Mouse (Mus musculus): ENCODE results near the gene Cenpt. TPM values are rescaled to one million over a fixed set of nuclear protein-coding genes. Genes with fewer than 3 reads are reported as not detected.

Cenpt gene
- polyA plus RNA-seq (2015; fragmentation: Nextera tagmentation; extraction: Ambion mirVana): 8.5 and 9.3 TPM in 2 replicates

GRCm38 (mm10) chr8:105853178-105853577 lies at the start of gene Cenpt:
Gene Cenpt (minus strand): TSS chr8:105853278.
- H3K27me3 ChIP-seq (replicated peaks; ENCODE audit: control insufficient read depth, insufficient read depth, low read length): no peaks in the 10 kb centered on the region
- H3K9ac ChIP-seq (ENCODE audit: low read depth, low read length): no peak within 1 kb of the TSS
- no peak for TF ChIP-seq CTCF (IDR thresholded peaks at IDR 0.05; ENCODE audit: low read depth)
- peaks cover 5% of the 10 kb centered on the region for H3K4me1 ChIP-seq (replicated peaks; ENCODE audit: control insufficient read depth, insufficient read depth, low read length)
- peak within 1 kb of the TSS; percentile 86; the same call in 1 of the 2 replicates for H3K4me2 ChIP-seq (replicated peaks; ENCODE audit: low read depth)
- H3K36me3 ChIP-seq (ENCODE audit: control insufficient read depth, insufficient read depth): peaks cover 10% of the 10 kb centered on the region
- H3K27ac ChIP-seq (ENCODE audit: low read depth, low read length): no peak within 1 kb of the TSS
- H3K9me3 ChIP-seq (ENCODE audit: control insufficient read depth): no peaks in the 10 kb centered on the region
- no peak for ATAC-seq
- H3K4me3 ChIP-seq (ENCODE audit: low read depth, low read length): no peak within 1 kb of the TSS; the same call in 1 of the 2 replicates
- 91% methylated on average over 3 of the region's 3 CpGs for WGBS

GRCm38 (mm10) chr8:105900941-105901616 lies 48.0 kb upstream of the Cenpt start:
- WGBS: 23% methylated on average over 16 of the region's 16 CpGs
- TF ChIP-seq CTCF (IDR thresholded peaks at IDR 0.05; ENCODE audit: low read depth): no peak
- Histone ChIP-seq H3K36me3 (ENCODE audit: control insufficient read depth, insufficient read depth) (no peaks in the 10 kb centered on the region), H3K27me3 (replicated peaks; ENCODE audit: control insufficient read depth, insufficient read depth, low read length) (no peaks in the 10 kb centered on the region), H3K9me3 (ENCODE audit: control insufficient read depth) (no peaks in the 10 kb centered on the region), H3K4me2 (replicated peaks; ENCODE audit: low read depth) (peak overlapping the region; percentile 84), H3K9ac (ENCODE audit: low read depth, low read length) (peak overlapping the region; percentile 98), H3K4me1 (replicated peaks; ENCODE audit: control insufficient read depth, insufficient read depth, low read length) (no peaks in the 10 kb centered on the region), H3K4me3 (ENCODE audit: low read depth, low read length) (peak overlapping the region; percentile 98), H3K27ac (ENCODE audit: low read depth, low read length) (peak overlapping the region; percentile 93)
- ATAC-seq: no peak

- Histone ChIP-seq H3K36me3 (ENCODE audit: control insufficient read depth, insufficient read depth) (no peaks in the 10 kb centered on the region), H3K4me3 (ENCODE audit: low read depth, low read length) (peak within 1 kb of the TSS; percentile 98), H3K27me3 (replicated peaks; ENCODE audit: control insufficient read depth, insufficient read depth, low read length) (no peaks in the 10 kb centered on the region), H3K9ac (ENCODE audit: low read depth, low read length) (peak within 1 kb of the TSS; percentile 98), H3K27ac (ENCODE audit: low read depth, low read length) (peak within 1 kb of the TSS; percentile 93), H3K4me2 (replicated peaks; ENCODE audit: low read depth) (peak within 1 kb of the TSS; percentile 84), H3K9me3 (ENCODE audit: control insufficient read depth) (no peaks in the 10 kb centered on the region), H3K4me1 (replicated peaks; ENCODE audit: control insufficient read depth, insufficient read depth, low read length) (no peaks in the 10 kb centered on the region)
- peak; percentile 94 for ATAC-seq
- under 1% methylated on average over 67 of the region's 68 CpGs for WGBS
- TF ChIP-seq CTCF (IDR thresholded peaks at IDR 0.05; ENCODE audit: low read depth): peak; percentile 21; the same call in 1 of the 2 replicates
These were observed 47.3 kb upstream of the Cenpt start, which contains the start of gene Pskh1 for GRCm38 (mm10) chr8:105900180-105900940. Gene Pskh1 (plus strand): TSS chr8:105900441.

GRCm38 (mm10) chr8:105897801-105898480 lies 44.9 kb upstream of the Cenpt start:
- no peak overlapping the region for H3K27ac ChIP-seq (ENCODE audit: low read depth, low read length)
- ATAC-seq: no peak
- no peak overlapping the region for H3K9ac ChIP-seq (ENCODE audit: low read depth, low read length)
- no peaks in the 10 kb centered on the region for H3K9me3 ChIP-seq (ENCODE audit: control insufficient read depth)
- H3K36me3 ChIP-seq (ENCODE audit: control insufficient read depth, insufficient read depth): peaks cover 1% of the 10 kb centered on the region; the same call in 1 of the 2 replicates
- no peaks in the 10 kb centered on the region for H3K4me1 ChIP-seq (replicated peaks; ENCODE audit: control insufficient read depth, insufficient read depth, low read length)
- H3K4me2 ChIP-seq (replicated peaks; ENCODE audit: low read depth): no peak overlapping the region
- no peaks in the 10 kb centered on the region for H3K27me3 ChIP-seq (replicated peaks; ENCODE audit: control insufficient read depth, insufficient read depth, low read length)
- 68% methylated on average over 9 of the region's 9 CpGs for WGBS
- no peak for TF ChIP-seq CTCF (IDR thresholded peaks at IDR 0.05; ENCODE audit: low read depth)
- no peak overlapping the region for H3K4me3 ChIP-seq (ENCODE audit: low read depth, low read length)

GRCm38 (mm10) chr8:105893339-105893738 lies 40.3 kb upstream of the Cenpt start, which contains the start of gene Nrn1l:
Gene Nrn1l (plus strand): TSS chr8:105893567.
- Histone ChIP-seq H3K4me3 (ENCODE audit: low read depth, low read length) (no peak within 1 kb of the TSS), H3K36me3 (ENCODE audit: control insufficient read depth, insufficient read depth) (peaks cover 41% of the 10 kb centered on the region), H3K27ac (ENCODE audit: low read depth, low read length) (no peak within 1 kb of the TSS), H3K4me1 (replicated peaks; ENCODE audit: control insufficient read depth, insufficient read depth, low read length) (no peaks in the 10 kb centered on the region), H3K9ac (ENCODE audit: low read depth, low read length) (no peak within 1 kb of the TSS), H3K4me2 (replicated peaks; ENCODE audit: low read depth) (no peak within 1 kb of the TSS), H3K9me3 (ENCODE audit: control insufficient read depth) (no peaks in the 10 kb centered on the region), H3K27me3 (replicated peaks; ENCODE audit: control insufficient read depth, insufficient read depth, low read length) (no peaks in the 10 kb centered on the region)
- WGBS: 21% methylated on average over 11 of the region's 11 CpGs
- ATAC-seq: peak; percentile 49; the same call in 1 of the 2 replicates
- TF ChIP-seq CTCF (IDR thresholded peaks at IDR 0.05; ENCODE audit: low read depth): no peak

DNA sequence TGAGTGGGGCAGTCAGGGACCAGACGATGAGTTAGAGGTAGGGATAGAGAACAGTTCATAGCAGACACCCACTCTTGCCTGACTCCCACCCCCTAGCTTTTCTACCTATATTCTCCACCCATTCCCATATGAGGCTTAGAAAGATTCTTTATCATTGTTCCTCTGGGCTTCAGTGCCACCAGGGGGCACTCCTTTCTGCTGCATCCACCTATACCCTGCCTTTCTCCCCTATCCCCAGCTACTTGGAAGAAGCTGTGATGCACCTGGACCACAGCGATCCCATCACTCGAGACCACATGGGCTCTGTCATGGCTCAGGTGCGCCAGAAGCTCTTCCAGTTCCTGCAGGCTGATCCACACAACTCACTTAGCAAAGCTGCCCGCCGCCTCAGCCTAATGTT lies 39.4 kb upstream of the Cenpt start:
- Histone ChIP-seq H3K27me3 (replicated peaks; ENCODE audit: control insufficient read depth, insufficient read depth, low read length) (no peaks in the 10 kb centered on the region), H3K4me1 (replicated peaks; ENCODE audit: control insufficient read depth, insufficient read depth, low read length) (no peaks in the 10 kb centered on the region), H3K9me3 (ENCODE audit: control insufficient read depth) (no peaks in the 10 kb centered on the region), H3K27ac (ENCODE audit: low read depth, low read length) (no peak overlapping the region), H3K4me3 (ENCODE audit: low read depth, low read length) (no peak overlapping the region), H3K9ac (ENCODE audit: low read depth, low read length) (no peak overlapping the region), H3K36me3 (ENCODE audit: control insufficient read depth, insufficient read depth) (peaks cover 50% of the 10 kb centered on the region), H3K4me2 (replicated peaks; ENCODE audit: low read depth) (no peak overlapping the region)
- 88% methylated on average over 6 of the region's 6 CpGs for WGBS
- ATAC-seq: no peak
- peak; percentile 69 for TF ChIP-seq CTCF (IDR thresholded peaks at IDR 0.05; ENCODE audit: low read depth)
